Mouse (Mus musculus) hindbrain, embryonic 13.5 days (tissue): ENCODE data around the gene Stab2. TPM values are rescaled to one million over a fixed set of nuclear protein-coding genes. Genes with fewer than 3 reads are reported as not detected.

ENCODE experiments used
- ATAC-seq: fragments of 200-750 bp; cut with Nextera tagmentation; 2 replicates; pipeline ENCODE4 v1.8.0; 2017; ENCODE audit warnings: moderate TSS enrichment; ENCODE audit not compliant: low FRiP score
- H3K27ac ChIP-seq: fragments of 300-500 bp; sonication (generic); 2 replicates; pipeline ENCODE4 v1.5.1; 2015; ENCODE audit warnings: inconsistent platforms, mild to moderate bottlenecking, moderate library complexity
- H3K27me3 ChIP-seq: fragments of 300-500 bp; sonication (generic); 2 replicates; pipeline ENCODE4 v1.6.1; 2015; ENCODE audit warnings: mild to moderate bottlenecking, inconsistent platforms
- H3K36me3 ChIP-seq: fragments of 300-500 bp; sonication (generic); 2 replicates; pipeline ENCODE4 v1.6.1; 2015; ENCODE audit warnings: mild to moderate bottlenecking, inconsistent platforms
- H3K4me1 ChIP-seq: fragments of 300-500 bp; sonication (generic); replicated peaks from 2 replicates; pipeline ENCODE4 v1.6.1; 2015; ENCODE audit warnings: inconsistent platforms
- H3K4me2 ChIP-seq: fragments of 300-500 bp; sonication (generic); 2 replicates; pipeline ENCODE4 v1.6.1; 2015; ENCODE audit warnings: inconsistent platforms, mild to moderate bottlenecking, moderate library complexity
- H3K4me3 ChIP-seq: fragments of 300-500 bp; sonication (generic); 2 replicates; pipeline ENCODE4 v1.5.1; 2015; ENCODE audit warnings: mild to moderate bottlenecking, inconsistent platforms
- H3K9ac ChIP-seq: fragments of 300-500 bp; sonication (generic); 2 replicates; pipeline ENCODE4 v1.6.1; 2015; ENCODE audit warnings: mild to moderate bottlenecking, inconsistent platforms
- H3K9me3 ChIP-seq: fragments of 300-500 bp; sonication (generic); 2 replicates; pipeline ENCODE4 v1.6.1; 2016; ENCODE audit warnings: inconsistent platforms
- WGBS: fragments of 180-500 bp; shearing (Covaris S2); methylation state at CpG from one replicate; pipeline ENCODE4 v1.1.7; 2015; 5-methylcytosine and 5-hydroxymethylcytosine counted together
- polyA plus RNA-seq: library from polyadenylated mRNA; unstranded; fragments of >200 nt; fragmentation: Nextera tagmentation; extraction: Ambion mirVana; gene quantifications from 2 replicates; pipeline ENCODE4 v1.2.1, GENCODE M21; 2015

Gene Stab2
- polyA plus RNA-seq, 1 experiment from 2014 or later: 0.06 TPM

- Histone ChIP-seq H3K27ac (no peak overlapping the region), H3K36me3 (peaks cover 14% of the 10 kb centered on the region), H3K9me3 (no peaks in the 10 kb centered on the region), H3K4me3 (no peak overlapping the region), H3K27me3 (no peaks in the 10 kb centered on the region), H3K9ac (no peak overlapping the region), H3K4me2 (no peak overlapping the region), H3K4me1 (no peaks in the 10 kb centered on the region)
- WGBS: 88% methylated on average over 6 of the region's 6 CpGs
- ATAC-seq: no peak
Observed at GRCm38 (mm10) chr10:86838827-86839226, 169.0 kb downstream of the Stab2 start.

GRCm38 (mm10) chr10:86836784-86837183 is 171.0 kb downstream of the Stab2 start:
- Histone ChIP-seq H3K27me3 (no peaks in the 10 kb centered on the region), H3K4me3 (no peak overlapping the region), H3K36me3 (peaks cover 19% of the 10 kb centered on the region), H3K27ac (no peak overlapping the region), H3K4me2 (no peak overlapping the region), H3K4me1 (no peaks in the 10 kb centered on the region), H3K9ac (no peak overlapping the region), H3K9me3 (no peaks in the 10 kb centered on the region)
- no peak for ATAC-seq
- WGBS: 84% methylated on average over 4 of the region's 4 CpGs

GRCm38 (mm10) chr10:86829515-86829914 is 178.3 kb downstream of the Stab2 start:
- no peak for ATAC-seq
- WGBS: 92% methylated on average over 2 of the region's 2 CpGs
- 0 out of 2 replicates have a peak, but pooled peaks cover 2% of the 10 kb centered on the region for H3K4me1 ChIP-seq

DNA sequence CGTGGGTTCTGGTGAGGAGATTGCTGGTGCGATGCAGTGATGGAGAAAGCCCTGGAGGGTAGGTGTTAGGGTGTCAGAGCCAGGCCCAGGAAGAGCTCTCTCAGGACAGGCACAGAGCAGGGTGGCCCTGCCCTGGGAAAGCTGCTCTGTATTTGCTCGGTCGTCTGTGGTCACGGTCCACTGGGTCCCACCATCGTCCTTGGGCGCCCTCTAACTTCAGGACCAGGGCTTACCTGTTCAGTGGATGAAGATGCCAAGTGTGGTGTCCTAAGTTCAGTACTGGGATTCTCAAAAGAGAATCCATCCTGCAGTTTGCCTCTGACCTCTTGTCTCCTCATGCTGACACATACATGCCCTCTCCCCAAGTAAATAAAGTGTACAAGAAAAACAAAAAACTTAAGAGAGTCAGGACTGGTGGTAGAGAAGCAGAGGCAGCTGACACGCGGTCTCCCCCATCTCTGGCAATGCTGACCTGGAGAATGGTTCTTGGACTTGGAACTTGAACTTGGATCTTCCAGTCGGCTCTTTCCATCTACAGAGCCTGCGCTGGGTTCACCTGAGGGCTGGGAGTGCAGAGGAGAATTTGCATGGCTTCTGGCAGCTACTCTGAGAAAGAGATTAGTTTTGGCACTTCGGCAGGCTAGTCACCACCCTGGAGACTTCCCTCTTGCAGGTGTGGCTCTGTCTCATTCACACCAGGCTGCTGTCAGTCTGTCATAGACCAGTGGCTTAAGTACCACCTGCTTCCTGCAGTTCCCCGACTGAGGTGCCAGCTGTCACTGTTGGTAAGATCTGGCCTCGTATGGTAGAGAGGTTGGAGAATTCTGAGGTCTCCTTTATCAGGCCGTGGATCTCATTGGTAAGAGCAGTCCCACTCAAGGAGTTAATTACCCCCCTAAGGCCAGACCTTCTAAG is 179.3 kb downstream of the Stab2 start:
- Histone ChIP-seq H3K27ac (no peak overlapping the region), H3K27me3 (no peaks in the 10 kb centered on the region), H3K4me3 (no peak overlapping the region), H3K9me3 (no peaks in the 10 kb centered on the region), H3K4me1 (0 out of 2 replicates have a peak, but pooled peaks cover 2% of the 10 kb centered on the region), H3K36me3 (peaks cover 43% of the 10 kb centered on the region), H3K9ac (no peak overlapping the region), H3K4me2 (no peak overlapping the region)
- WGBS: 87% methylated on average over 15 of the region's 15 CpGs
- ATAC-seq: no peak

More at GRCm38 (mm10) chr10:86829515-86829914, 178.3 kb downstream of the Stab2 start:
- H3K27me3 ChIP-seq: no peaks in the 10 kb centered on the region
- no peaks in the 10 kb centered on the region for H3K9me3 ChIP-seq
- no peak overlapping the region for H3K4me3 ChIP-seq
- peaks cover 48% of the 10 kb centered on the region for H3K36me3 ChIP-seq
- H3K9ac ChIP-seq: no peak overlapping the region
- H3K27ac ChIP-seq: no peak overlapping the region
- H3K4me2 ChIP-seq: no peak overlapping the region

DNA sequence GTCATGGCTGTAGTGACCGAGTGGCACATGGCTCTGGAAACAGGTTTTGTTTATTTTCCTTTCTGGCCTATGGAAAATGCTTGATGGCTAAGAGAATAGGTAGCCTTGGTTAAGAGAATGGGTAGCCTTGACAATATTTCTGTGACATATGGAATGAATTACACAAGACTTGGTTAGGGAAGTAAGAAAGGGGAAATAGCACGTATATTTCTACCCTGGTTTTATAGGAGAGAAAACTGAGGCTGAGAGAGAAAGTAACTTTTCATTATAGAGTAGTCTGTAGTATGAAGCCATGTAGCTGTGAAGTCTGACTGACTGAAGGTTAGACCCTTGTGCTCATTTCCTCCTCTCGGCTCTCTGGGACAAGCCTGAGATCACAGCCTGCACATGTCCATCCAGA is 180.9 kb downstream of the Stab2 start:
- no peak overlapping the region for H3K27ac ChIP-seq
- no peak overlapping the region for H3K9ac ChIP-seq
- H3K27me3 ChIP-seq: 0 out of 2 replicates have a peak, but pooled peaks cover 1% of the 10 kb centered on the region
- H3K4me3 ChIP-seq: no peak overlapping the region
- H3K9me3 ChIP-seq: no peaks in the 10 kb centered on the region
- 0 out of 2 replicates have a peak, but pooled peaks cover 2% of the 10 kb centered on the region for H3K4me1 ChIP-seq
- no peak overlapping the region for H3K4me2 ChIP-seq
- peaks cover 39% of the 10 kb centered on the region for H3K36me3 ChIP-seq
- ATAC-seq: no peak
- whole genome bisulfite sequencing: 84% methylated on average over 3 of the region's 3 CpGs

- no peak for ATAC-seq
- no peak overlapping the region for H3K27ac ChIP-seq
- H3K4me2 ChIP-seq: no peak overlapping the region
- 0 out of 2 replicates have a peak, but pooled peaks cover 2% of the 10 kb centered on the region for H3K4me1 ChIP-seq
- H3K9me3 ChIP-seq: no peaks in the 10 kb centered on the region
- peaks cover 40% of the 10 kb centered on the region for H3K36me3 ChIP-seq
- WGBS: 94% methylated on average over 10 of the region's 10 CpGs
- peaks cover 9% of the 10 kb centered on the region; the same call in 1 of the 2 replicates for H3K27me3 ChIP-seq
- H3K9ac ChIP-seq: no peak overlapping the region
- no peak overlapping the region for H3K4me3 ChIP-seq
Observed at GRCm38 (mm10) chr10:86825871-86826522, 181.8 kb downstream of the Stab2 start.

DNA sequence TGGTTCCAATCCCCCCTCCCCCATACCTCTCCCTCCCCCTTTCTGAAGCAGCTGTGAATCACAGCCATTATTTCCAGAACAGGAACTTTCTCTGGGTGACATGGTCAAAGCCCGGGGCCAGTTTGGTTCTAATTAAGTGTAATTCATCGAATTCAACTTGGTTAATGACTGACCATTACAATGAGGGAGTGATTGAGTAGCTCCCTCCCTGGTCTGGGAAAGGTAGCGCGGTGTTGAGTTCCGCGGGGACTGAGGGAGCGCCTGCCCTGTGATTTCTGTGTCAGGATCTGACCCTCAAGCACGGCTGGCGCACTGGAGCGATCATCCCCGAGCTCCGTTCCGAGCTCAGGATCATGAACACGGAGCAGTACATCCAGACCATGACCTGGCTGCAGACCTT is 183.0 kb downstream of the Stab2 start:
- Histone ChIP-seq H3K27me3 (peaks cover 11% of the 10 kb centered on the region; the same call in 1 of the 2 replicates), H3K4me3 (no peak overlapping the region), H3K27ac (no peak overlapping the region), H3K4me1 (peaks cover 10% of the 10 kb centered on the region), H3K9me3 (no peaks in the 10 kb centered on the region), H3K36me3 (peaks cover 46% of the 10 kb centered on the region), H3K4me2 (no peak overlapping the region), H3K9ac (no peak overlapping the region)
- 52% methylated on average over 14 of the region's 14 CpGs for WGBS
- no peak for ATAC-seq

DNA sequence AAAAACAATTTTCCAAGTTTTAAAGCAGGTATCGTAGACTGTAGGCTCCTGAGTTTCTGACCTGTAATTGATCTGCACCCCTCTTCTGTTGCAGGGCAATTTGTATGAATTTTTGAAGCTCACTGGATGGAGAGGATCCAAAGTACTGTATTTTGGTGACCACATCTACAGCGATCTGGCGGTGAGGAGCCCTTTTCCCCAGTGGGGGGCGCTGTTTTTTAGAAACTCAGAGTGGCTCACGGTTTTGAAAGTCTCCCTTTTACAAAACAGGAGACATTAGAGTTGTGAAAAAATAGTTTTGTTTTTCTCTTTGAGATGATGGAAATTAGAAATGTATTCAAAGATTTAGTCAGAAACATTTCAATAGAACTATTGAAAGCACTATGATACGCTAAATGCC is 183.7 kb downstream of the Stab2 start:
- H3K9ac ChIP-seq: no peak overlapping the region
- no peak overlapping the region for H3K27ac ChIP-seq
- WGBS: 79% methylated on average over 6 of the region's 6 CpGs
- H3K27me3 ChIP-seq: peaks cover 11% of the 10 kb centered on the region; the same call in 1 of the 2 replicates
- peaks cover 18% of the 10 kb centered on the region for H3K4me1 ChIP-seq
- no peaks in the 10 kb centered on the region for H3K9me3 ChIP-seq
- ATAC-seq: no peak
- H3K4me3 ChIP-seq: no peak overlapping the region
- H3K4me2 ChIP-seq: no peak overlapping the region
- peaks cover 42% of the 10 kb centered on the region for H3K36me3 ChIP-seq

DNA sequence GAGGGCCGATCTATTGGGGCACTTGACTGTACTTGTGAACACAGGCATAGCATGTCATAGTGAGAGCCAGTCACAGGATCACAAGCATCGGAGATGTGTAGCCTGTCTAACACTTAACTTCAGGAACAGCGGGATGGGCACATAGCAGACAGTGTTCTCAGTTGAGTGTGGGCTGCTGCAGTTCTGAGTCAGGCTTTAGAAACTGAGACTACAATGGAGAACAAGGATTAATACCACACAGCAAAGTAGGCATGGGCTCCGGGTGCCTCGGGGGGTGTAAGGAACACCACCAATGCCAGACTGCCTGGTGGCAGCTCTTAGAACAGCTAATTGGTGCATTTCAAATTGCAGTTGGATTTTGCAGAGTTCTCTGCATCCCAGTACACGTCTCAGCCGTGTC is 186.8 kb downstream of the Stab2 start:
- H3K36me3 ChIP-seq: peaks cover 29% of the 10 kb centered on the region
- H3K27ac ChIP-seq: no peak overlapping the region
- H3K4me3 ChIP-seq: no peak overlapping the region
- ATAC-seq: no peak
- H3K27me3 ChIP-seq: peaks cover 11% of the 10 kb centered on the region; the same call in 1 of the 2 replicates
- 94% methylated on average over 7 of the region's 7 CpGs for WGBS
- peaks cover 22% of the 10 kb centered on the region for H3K4me1 ChIP-seq
- H3K4me2 ChIP-seq: no peak overlapping the region
- H3K9me3 ChIP-seq: no peaks in the 10 kb centered on the region
- no peak overlapping the region for H3K9ac ChIP-seq

- WGBS: 11% methylated on average over 8 of the region's 8 CpGs
- Histone ChIP-seq H3K4me1 (peaks cover 19% of the 10 kb centered on the region), H3K4me2 (0 out of 2 replicates have a peak overlapping the region, but pooled peaks have one; percentile 6), H3K27ac (peak overlapping the region; percentile 62), H3K36me3 (peaks cover 17% of the 10 kb centered on the region), H3K9ac (peak overlapping the region; percentile 39; the same call in 1 of the 2 replicates), H3K4me3 (no peak overlapping the region), H3K27me3 (peaks cover 11% of the 10 kb centered on the region; the same call in 1 of the 2 replicates), H3K9me3 (no peaks in the 10 kb centered on the region)
- ATAC-seq: peak; percentile 87
Observed at GRCm38 (mm10) chr10:86819649-86820165, 188.1 kb downstream of the Stab2 start.

DNA sequence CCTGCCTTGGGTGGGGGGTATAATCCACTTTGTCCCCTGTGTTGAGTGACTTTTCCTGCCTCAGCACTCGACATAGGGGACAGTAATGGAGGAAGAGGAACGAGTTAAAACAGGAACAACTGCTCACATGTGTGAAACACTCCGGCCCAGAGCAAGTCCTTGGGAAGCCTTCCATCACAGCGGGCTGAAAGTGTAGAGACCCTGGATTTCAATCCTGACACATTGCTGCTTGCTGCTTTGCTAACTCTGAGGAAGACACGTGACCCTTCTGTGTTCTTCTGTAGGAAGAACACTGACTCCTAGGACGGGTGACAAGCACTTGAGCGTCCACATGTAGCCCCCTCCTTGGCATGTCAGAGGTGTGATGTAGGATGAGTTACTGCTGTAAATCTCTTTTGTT is 192.7 kb downstream of the Stab2 start:
- ATAC-seq: no peak
- Histone ChIP-seq H3K4me1 (peaks cover 14% of the 10 kb centered on the region), H3K4me3 (no peak overlapping the region), H3K9me3 (no peaks in the 10 kb centered on the region), H3K9ac (no peak overlapping the region), H3K4me2 (no peak overlapping the region), H3K27ac (no peak overlapping the region), H3K36me3 (peaks cover 5% of the 10 kb centered on the region; the same call in 1 of the 2 replicates), H3K27me3 (no peaks in the 10 kb centered on the region)
- WGBS: 82% methylated on average over 7 of the region's 7 CpGs
